Mouse (Mus musculus) cerebellum, postnatal 36 days (tissue): Measurements from ENCODE around the gene Mettl6.
A peak's percentile ranks its signal among the peaks of the same experiment; 100 is the strongest.

Source experiments
- DNase-seq, 2 experiments: peaks; one replicate each; pipeline ENCODE4 v3.0.0; 2021 to 2022; ENCODE audit warnings: mixed read lengths in 2 of 2

Mettl6 gene

DNA sequence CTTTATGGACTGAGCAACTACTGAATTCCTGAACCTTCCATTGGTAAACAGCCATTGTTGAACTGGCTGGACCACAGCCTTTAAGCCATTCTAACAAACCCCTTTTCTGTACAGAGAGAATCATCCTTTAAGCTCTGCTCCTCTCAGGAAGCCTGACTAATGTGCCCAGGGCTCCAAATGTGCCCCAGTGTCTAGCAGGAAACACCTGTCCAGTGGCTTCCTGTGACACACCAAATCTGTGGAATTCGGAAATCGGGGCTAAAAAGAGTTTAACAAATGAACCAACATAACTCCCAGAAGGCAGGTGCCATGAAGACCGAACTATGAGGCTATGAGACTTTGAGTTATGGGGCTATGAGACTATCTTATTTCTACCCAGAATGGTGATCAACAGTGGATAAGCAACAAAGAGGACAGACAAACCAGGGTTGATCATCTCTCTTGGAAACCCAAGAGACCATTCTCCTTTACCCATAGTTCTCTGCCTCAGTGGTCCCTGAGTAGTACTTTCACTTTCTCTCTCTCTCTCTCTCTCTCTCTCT is 63.0 kb downstream of the Mettl6 start:
- no peak for DNase-seq

DNA sequence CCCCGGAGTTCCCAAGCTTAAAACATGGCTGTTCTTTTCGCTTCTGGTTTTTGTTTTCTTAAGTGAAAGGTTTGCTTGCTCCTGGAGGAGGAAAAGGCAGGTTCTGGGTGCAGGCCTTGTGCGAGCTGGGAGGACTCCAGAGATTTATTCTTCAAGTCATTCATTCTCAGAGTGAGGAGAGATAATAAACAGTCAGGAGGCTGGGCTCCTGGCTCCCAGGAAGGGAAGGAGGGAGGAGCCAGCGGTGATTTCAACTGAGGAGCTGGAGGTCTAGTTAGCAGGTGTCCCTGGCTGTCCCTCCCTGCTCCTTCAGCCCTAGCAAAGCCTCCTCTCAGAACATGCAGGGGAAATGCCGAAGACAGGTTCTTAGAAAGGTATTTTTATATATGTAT is 65.8 kb downstream of the Mettl6 start:
- no peak for DNase-seq

DNA sequence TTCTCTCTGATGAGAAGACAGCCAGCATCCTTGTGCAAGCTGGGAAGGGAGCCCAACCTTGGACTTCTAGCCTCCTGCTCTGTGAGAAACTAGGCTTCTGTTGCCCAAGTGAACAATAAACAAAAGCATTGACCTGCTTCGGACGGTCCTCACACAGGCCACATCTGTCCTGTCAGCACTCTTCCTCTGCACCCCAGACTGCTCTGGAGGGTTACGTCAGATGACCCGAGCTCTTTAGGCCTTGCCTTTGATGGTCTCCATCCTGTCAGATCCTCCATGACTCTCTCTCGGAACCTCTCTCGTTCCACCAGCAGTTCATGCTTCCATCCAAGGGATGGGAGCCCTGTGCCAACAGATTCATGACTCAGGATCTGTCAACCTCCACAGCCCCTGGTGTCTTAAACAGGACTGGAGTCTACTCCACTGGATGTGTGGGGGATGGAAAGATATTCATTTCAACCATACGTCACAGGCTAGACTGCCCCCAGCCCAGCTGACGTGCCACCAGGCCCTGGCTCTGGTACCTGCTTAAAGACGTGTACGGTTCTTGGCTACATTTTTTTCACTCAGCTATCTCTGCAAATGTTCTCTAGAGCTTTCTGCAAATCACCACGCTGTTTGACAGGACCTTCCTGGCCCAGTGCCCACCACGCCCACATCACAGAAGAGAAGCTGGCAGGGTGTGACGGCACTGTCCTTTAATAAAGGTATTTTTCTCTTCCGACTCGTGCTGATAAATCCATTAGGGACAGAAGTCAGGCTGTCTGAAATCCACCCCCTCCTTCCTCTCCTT is 66.4 kb downstream of the Mettl6 start:
- peak; percentile 77 to 81 for DNase-seq
